Mouse (Mus musculus) MEL (cell line): ENCODE results near the gene Gm20458. TPM values are rescaled to one million over a fixed set of nuclear protein-coding genes. Genes with fewer than 3 reads are reported as not detected.

Experiments used
- DNase-seq: peaks from one replicate; pipeline ENCODE4 v3.0.0; 2011; ENCODE audit warnings: low read depth, low spot score
- H3K27ac ChIP-seq: 2 replicates; pipeline ENCODE4 v1.5.1; 2012; ENCODE audit warnings: low read depth, mild to moderate bottlenecking, control low read depth, low read length, moderate library complexity; ENCODE audit not compliant: control insufficient read depth
- H3K27me3 ChIP-seq, 2 experiments: fragments of 150-350 bp in 1 of 2; sonication (generic) in 1 of 2; 2 replicates each; pipeline ENCODE4 v1.6.1; 2012; ENCODE audit warnings: low read length in 2 of 2, mild to moderate bottlenecking in 2 of 2, improper control_type of control experiment in 1 of 2, moderate library complexity in 1 of 2; ENCODE audit not compliant: insufficient read depth in 2 of 2, control insufficient read depth in 1 of 2
- H3K36me3 ChIP-seq, 2 experiments: 2 replicates each; pipeline ENCODE4 v1.6.1; 2012 to 2014; ENCODE audit warnings: low read length in 2 of 2, improper control_type of control experiment in 1 of 2, inconsistent platforms in 1 of 2, mild to moderate bottlenecking in 1 of 2; ENCODE audit not compliant: insufficient read depth in 2 of 2, control insufficient read depth in 1 of 2
- H3K4me1 ChIP-seq, 2 experiments: fragments of 150-350 bp in 1 of 2; sonication (generic) in 1 of 2; 2 replicates each; pipeline ENCODE4 v1.6.1; 2012; ENCODE audit warnings: low read length in 2 of 2, improper control_type of control experiment in 1 of 2, mild to moderate bottlenecking in 1 of 2; ENCODE audit not compliant: insufficient read depth in 2 of 2, control insufficient read depth in 1 of 2
- H3K4me3 ChIP-seq, 2 experiments: fragments of 150-350 bp in 1 of 2; sonication (generic) in 1 of 2; 2 replicates each; pipeline ENCODE4 v1.5.1; 2012; ENCODE audit warnings: low read depth in 2 of 2, low read length in 2 of 2, mild to moderate bottlenecking in 2 of 2, moderate library complexity in 2 of 2, control low read depth in 1 of 2, improper control_type of control experiment in 1 of 2; ENCODE audit not compliant: control insufficient read depth in 1 of 2, insufficient read depth in 1 of 2
- H3K79me2 ChIP-seq: 2 replicates; pipeline ENCODE4 v1.6.1; 2012; ENCODE audit warnings: mild to moderate bottlenecking, low read length, moderate library complexity; ENCODE audit not compliant: control insufficient read depth, poor library complexity, insufficient read depth
- H3K9ac ChIP-seq: 2 replicates; pipeline ENCODE4 v1.6.1; 2012; ENCODE audit warnings: low read depth, mild to moderate bottlenecking, control low read depth, low read length, moderate library complexity; ENCODE audit not compliant: control insufficient read depth, poor library complexity, severe bottlenecking
- H3K9me3 ChIP-seq: fragments of 150-350 bp; sonication (generic); replicated peaks from 2 replicates; pipeline ENCODE4 v1.6.1; 2012; ENCODE audit warnings: mild to moderate bottlenecking, low read length, improper control_type of control experiment, moderate library complexity; ENCODE audit not compliant: insufficient read depth
- CHD2 ChIP-seq: IDR thresholded peaks from 2 replicates; pipeline ENCODE4 v1.6.1; 2011; ENCODE audit warnings: low read length, improper control_type of control experiment
- CTCF ChIP-seq, 3 experiments: IDR thresholded peaks in 2 of 3; conservative IDR thresholded peaks in 1 of 3; 2 replicates each; pipeline ENCODE4 v1.5.1; 2011 to 2012; ENCODE audit warnings: low read length in 3 of 3, low read depth in 2 of 3, mild to moderate bottlenecking in 2 of 3, improper control_type of control experiment in 1 of 3, inconsistent platforms in 1 of 3, mixed read lengths in 1 of 3, moderate library complexity in 1 of 3; ENCODE audit not compliant: control insufficient read depth in 1 of 3, insufficient read depth in 1 of 3, poor library complexity in 1 of 3, severe bottlenecking in 1 of 3
- E2F4 ChIP-seq: IDR thresholded peaks from 2 replicates; pipeline ENCODE4 v1.6.1; 2011; ENCODE audit warnings: low read depth, low read length, improper control_type of control experiment, borderline replicate concordance
- ELF1 ChIP-seq: IDR thresholded peaks from 2 replicates; pipeline ENCODE4 v1.6.1; 2014; ENCODE audit warnings: low read depth, mild to moderate bottlenecking, inconsistent platforms, low read length, improper control_type of control experiment, moderate library complexity
- EP300 ChIP-seq, 2 experiments: IDR thresholded peaks; 2 replicates each; pipeline ENCODE4 v1.6.1; 2011; ENCODE audit warnings: improper control_type of control experiment in 2 of 2, low read length in 2 of 2, low read depth in 1 of 2, mild to moderate bottlenecking in 1 of 2
- ETS1 ChIP-seq: IDR thresholded peaks from 2 replicates; pipeline ENCODE4 v1.6.1; 2012; ENCODE audit warnings: low read depth, mild to moderate bottlenecking, inconsistent platforms, low read length, improper control_type of control experiment, moderate library complexity
- HCFC1 ChIP-seq: IDR thresholded peaks from 2 replicates; pipeline ENCODE4 v1.6.1; 2012; ENCODE audit warnings: low read depth, mild to moderate bottlenecking, inconsistent platforms, low read length, improper control_type of control experiment, moderate library complexity
- JUND ChIP-seq: IDR thresholded peaks from 2 replicates; pipeline ENCODE4 v1.6.1; 2011; ENCODE audit warnings: low read depth, mild to moderate bottlenecking, improper control_type of control experiment, low read length
- KAT2A ChIP-seq: conservative IDR thresholded peaks from 2 replicates; pipeline ENCODE4 v1.6.1; 2012; ENCODE audit warnings: low read depth, low read length, improper control_type of control experiment, inconsistent platforms
- MAFK ChIP-seq: IDR thresholded peaks from 2 replicates; pipeline ENCODE4 v1.6.1; 2011; ENCODE audit warnings: low read depth, mild to moderate bottlenecking, low read length, improper control_type of control experiment, borderline replicate concordance
- MAX ChIP-seq: IDR thresholded peaks from 2 replicates; pipeline ENCODE4 v1.6.1; 2011; ENCODE audit warnings: low read length, improper control_type of control experiment
- MEF2A ChIP-seq: IDR thresholded peaks from 2 replicates; pipeline ENCODE4 v1.6.1; 2014; ENCODE audit warnings: low read depth, mild to moderate bottlenecking, inconsistent platforms, low read length, improper control_type of control experiment; ENCODE audit not compliant: poor library complexity, insufficient replicate concordance, severe bottlenecking; ENCODE audit errors: extremely low read depth
- MXI1 ChIP-seq: IDR thresholded peaks from 2 replicates; pipeline ENCODE4 v1.6.1; 2011; ENCODE audit warnings: mild to moderate bottlenecking, low read depth, low read length, improper control_type of control experiment
- MYB ChIP-seq: IDR thresholded peaks from 2 replicates; pipeline ENCODE4 v1.6.1; 2011; ENCODE audit warnings: mild to moderate bottlenecking, low read depth, low read length, improper control_type of control experiment
- MYC ChIP-seq: IDR thresholded peaks from 2 replicates; pipeline ENCODE4 v1.6.1; 2011; ENCODE audit warnings: low read depth, mild to moderate bottlenecking, low read length, improper control_type of control experiment, moderate library complexity
- NELFE ChIP-seq: IDR thresholded peaks from 2 replicates; pipeline ENCODE4 v1.6.1; 2011; ENCODE audit warnings: low read depth, low read length, improper control_type of control experiment
- NRF1 ChIP-seq: IDR thresholded peaks from 2 replicates; pipeline ENCODE4 v1.6.1; 2014; ENCODE audit warnings: low read depth, mild to moderate bottlenecking, inconsistent platforms, low read length, improper control_type of control experiment, moderate library complexity; ENCODE audit not compliant: poor library complexity, insufficient read depth, severe bottlenecking
- POLR2A ChIP-seq, 2 experiments: IDR thresholded peaks; 2 replicates each; pipeline ENCODE4 v1.6.1; 2011 to 2012; ENCODE audit warnings: low read length in 2 of 2, mild to moderate bottlenecking in 2 of 2, control low read depth in 1 of 2, improper control_type of control experiment in 1 of 2, low read depth in 1 of 2, moderate library complexity in 1 of 2; ENCODE audit not compliant: control insufficient read depth in 1 of 2, insufficient read depth in 1 of 2, poor library complexity in 1 of 2
- RAD21 ChIP-seq: IDR thresholded peaks from 2 replicates; pipeline ENCODE4 v1.6.1; 2011; ENCODE audit warnings: mild to moderate bottlenecking, low read depth, low read length, improper control_type of control experiment
- RCOR1 ChIP-seq: IDR thresholded peaks from 2 replicates; pipeline ENCODE4 v1.6.1; 2012; ENCODE audit warnings: low read depth, mild to moderate bottlenecking, inconsistent platforms, low read length, improper control_type of control experiment
- SIN3A ChIP-seq: IDR thresholded peaks from 2 replicates; pipeline ENCODE4 v1.6.1; 2012; ENCODE audit warnings: low read length, improper control_type of control experiment, inconsistent platforms
- TAL1 ChIP-seq: IDR thresholded peaks from 2 replicates; pipeline ENCODE4 v1.6.1; 2012; ENCODE audit warnings: mild to moderate bottlenecking, inconsistent platforms, low read length, moderate library complexity, mixed read lengths
- TBP ChIP-seq: IDR thresholded peaks from 2 replicates; pipeline ENCODE4 v1.8.0; 2011; ENCODE audit warnings: low read depth, low read length, improper control_type of control experiment
- TCF12 ChIP-seq: IDR thresholded peaks from 2 replicates; pipeline ENCODE4 v1.6.1; 2014; ENCODE audit warnings: low read depth, mild to moderate bottlenecking, inconsistent platforms, low read length, improper control_type of control experiment, moderate library complexity
- UBTF ChIP-seq: IDR thresholded peaks from 2 replicates; pipeline ENCODE4 v1.6.1; 2012; ENCODE audit warnings: low read depth, mild to moderate bottlenecking, inconsistent platforms, low read length, improper control_type of control experiment, moderate library complexity, borderline replicate concordance; ENCODE audit not compliant: insufficient read depth
- USF1 ChIP-seq: IDR thresholded peaks from 2 replicates; pipeline ENCODE4 v1.6.1; 2014; ENCODE audit warnings: low read depth, mild to moderate bottlenecking, inconsistent platforms, low read length, improper control_type of control experiment, moderate library complexity
- USF2 ChIP-seq, 2 experiments: IDR thresholded peaks; 2 replicates each; pipeline ENCODE4 v1.6.1; 2011 to 2012; ENCODE audit warnings: improper control_type of control experiment in 2 of 2, low read length in 2 of 2, borderline replicate concordance in 1 of 2, inconsistent platforms in 1 of 2, low read depth in 1 of 2, mild to moderate bottlenecking in 1 of 2; ENCODE audit not compliant: insufficient read depth in 1 of 2
- ZC3H11A ChIP-seq: IDR thresholded peaks from 2 replicates; pipeline ENCODE4 v1.6.1; 2012; ENCODE audit warnings: low read depth, mild to moderate bottlenecking, inconsistent platforms, low read length, improper control_type of control experiment
- ZKSCAN1 ChIP-seq: IDR thresholded peaks from 2 replicates; pipeline ENCODE4 v1.6.1; 2012; ENCODE audit warnings: low read depth, mild to moderate bottlenecking, inconsistent platforms, low read length, improper control_type of control experiment, moderate library complexity
- ZMIZ1 ChIP-seq: IDR thresholded peaks from 2 replicates; pipeline ENCODE4 v1.6.1; 2012; ENCODE audit warnings: low read depth, mild to moderate bottlenecking, inconsistent platforms, low read length, improper control_type of control experiment, moderate library complexity
- ZNF384 ChIP-seq: IDR thresholded peaks from 2 replicates; pipeline ENCODE4 v1.6.1; 2012; ENCODE audit warnings: low read depth, mild to moderate bottlenecking, inconsistent platforms, low read length, improper control_type of control experiment
- polyA plus RNA-seq, 2 experiments: library from polyadenylated mRNA; stranded (reverse) in 1 of 2; unstranded in 1 of 2; fragments of >175 nt in 1 of 2; fragments of >200 nt in 1 of 2; gene quantifications; 2 replicates each; pipeline versions ENCODE4 v1.2.1 to v1.2.4; 2012; ENCODE audit warnings: low replicate concordance in 2 of 2, low read depth in 1 of 2; ENCODE audit not compliant: insufficient read length in 2 of 2, insufficient read depth in 1 of 2, missing spikeins in 1 of 2
- total RNA-seq: library from RNA; depleted of rRNA; stranded (reverse); fragments of 300-350 nt; gene quantifications from 2 replicates; pipeline ENCODE4 v1.2.3, GENCODE M21; 2012

Gene Gm20458
- total and polyA plus RNA-seq, 3 experiments = 1.0 to 19.2 TPM; not detected in 1

GRCm38 (mm10) chr2:164465161-164465560 lies 4.4 kb downstream of the Gm20458 start:
- H3K4me3 ChIP-seq = no peak overlapping the region
- no peaks in the 10 kb centered on the region for H3K9me3 ChIP-seq
- peaks cover 0 to 25% of the 10 kb centered on the region in 2 experiments; a peak in 2 of 4 replicates for H3K36me3 ChIP-seq
- no peaks in the 10 kb centered on the region for H3K27me3 ChIP-seq
- TF ChIP-seq ZC3H11A = no peak
- 0 out of 2 replicates have a peak, but pooled peaks have one; percentile 15 for TF ChIP-seq SIN3A
- no peak for DNase-seq
- no peak overlapping the region for H3K9ac ChIP-seq
- peaks cover 21% of the 10 kb centered on the region for H3K79me2 ChIP-seq
- H3K27ac ChIP-seq = no peak overlapping the region
- peaks cover 15 to 24% of the 10 kb centered on the region in 2 experiments; a peak in 3 of 4 replicates for H3K4me1 ChIP-seq

DNA sequence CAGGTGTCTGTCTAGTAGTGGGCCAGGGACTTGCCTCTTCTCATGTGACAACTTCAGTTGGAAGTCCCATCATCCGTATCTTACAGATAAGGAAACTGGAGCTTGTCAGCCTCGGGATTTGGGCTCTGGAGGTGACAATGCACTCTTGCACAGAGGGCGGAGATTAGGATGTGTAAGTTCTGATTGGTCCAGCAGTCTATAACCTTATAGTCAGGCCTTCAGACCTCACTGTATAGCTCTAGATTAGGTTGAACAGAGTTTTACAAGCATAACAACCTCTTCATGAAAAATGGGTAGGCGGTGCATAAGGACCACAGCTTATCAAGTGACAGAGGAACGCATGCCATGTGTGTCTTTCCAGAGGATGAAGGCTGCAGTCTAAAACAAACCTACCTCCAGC lies 6.0 kb downstream of the Gm20458 start:
- Histone ChIP-seq H3K4me3 (0 out of 4 replicates have a peak overlapping the region, but pooled peaks of 1 of the 2 experiments have one; percentile 8), H3K9ac (peak overlapping the region; percentile 31), H3K36me3 (peaks cover 0 to 25% of the 10 kb centered on the region in 2 experiments; a peak in 2 of 4 replicates), H3K9me3 (no peaks in the 10 kb centered on the region), H3K79me2 (peaks cover 12% of the 10 kb centered on the region), H3K4me1 (peaks cover 14 to 22% of the 10 kb centered on the region in 2 experiments; a peak in 3 of 4 replicates), H3K27ac (peak overlapping the region; percentile 88), H3K27me3 (no peaks in the 10 kb centered on the region)
- peak; percentile 84 for DNase-seq
- TF ChIP-seq CHD2 (no peak), MXI1 (peak; percentile 91), JUND (no peak), TAL1 (peak; percentile 35; the same call in 1 of the 2 replicates), HCFC1 (peak; percentile 55; the same call in 1 of the 2 replicates), EP300 (IDR thresholded peaks at IDR 0.05; ENCODE audit: low read depth in 1 of 2, low read length in 2 of 2) (peak; percentile 55 to 86), ELF1 (no peak), TCF12 (peak; percentile 70), CTCF (IDR thresholded peaks at IDR 0.05 in 2 of 3, conservative IDR thresholded peaks at IDR 0.05 in 1 of 3; ENCODE audit: control insufficient read depth in 1 of 3, insufficient read depth in 1 of 3, low read depth in 2 of 3, low read length in 3 of 3, poor library complexity in 1 of 3, severe bottlenecking in 1 of 3) (no peak), NRF1 (peak; percentile 47; the same call in 1 of the 2 replicates), ETS1 (peak; percentile 78), SIN3A (peak; percentile 85), USF2 (IDR thresholded peaks at IDR 0.05; ENCODE audit: borderline replicate concordance in 1 of 2, insufficient read depth in 1 of 2, low read depth in 1 of 2, low read length in 2 of 2) (no peak), POLR2A (IDR thresholded peaks at IDR 0.05; ENCODE audit: control insufficient read depth in 1 of 2, insufficient read depth in 1 of 2, low read depth in 1 of 2, low read length in 2 of 2, poor library complexity in 1 of 2) (no peak), MAX (peak; percentile 76), RCOR1 (no peak), ZNF384 (no peak), TBP (peak; percentile 56; the same call in 1 of the 2 replicates), MYC (0 out of 2 replicates have a peak, but pooled peaks have one; percentile 24), MYB (peak; percentile 65), RAD21 (no peak), ZMIZ1 (0 out of 2 replicates have a peak, but pooled peaks have one; percentile 16), NELFE (no peak; the same call in 1 of the 2 replicates), KAT2A (no peak), MEF2A (no peak), USF1 (peak; percentile 46; the same call in 1 of the 2 replicates), UBTF (no peak), ZKSCAN1 (no peak), E2F4 (no peak), MAFK (no peak)
